Mouse (Mus musculus) erythroblast, embryonic 14.5 days (primary cell): ENCODE measurements around the gene Tymp. TPM values are rescaled to one million over a fixed set of nuclear protein-coding genes. Genes with fewer than 3 reads are reported as not detected.

Experiments
- H3K27me3 ChIP-seq: 2 replicates; pipeline ENCODE4 v1.6.1; 2012; ENCODE audit warnings: inconsistent platforms; ENCODE audit not compliant: control insufficient read depth
- H3K36me3 ChIP-seq: 2 replicates; pipeline ENCODE4 v1.6.1; 2012; ENCODE audit warnings: mild to moderate bottlenecking, inconsistent platforms; ENCODE audit not compliant: control insufficient read depth
- H3K4me1 ChIP-seq: 2 replicates; pipeline ENCODE4 v1.6.1; 2012; ENCODE audit warnings: inconsistent platforms; ENCODE audit not compliant: control insufficient read depth
- H3K4me3 ChIP-seq: replicated peaks from 2 replicates; pipeline ENCODE3; 2012; ENCODE audit warnings: moderate library complexity, mild to moderate bottlenecking, inconsistent platforms
- H3K9me3 ChIP-seq: 2 replicates; pipeline ENCODE4 v1.6.1; 2012; ENCODE audit warnings: low read length, inconsistent platforms, mixed read lengths; ENCODE audit not compliant: control insufficient read depth
- GATA1 ChIP-seq: IDR thresholded peaks from 2 replicates; pipeline ENCODE4 v1.6.1; 2012; ENCODE audit warnings: low read length, inconsistent platforms, mixed read lengths
- TAL1 ChIP-seq: IDR thresholded peaks from 3 replicates; pipeline ENCODE4 v1.6.1; 2012; ENCODE audit warnings: low read length, inconsistent platforms, mixed read lengths
- polyA plus RNA-seq: library from polyadenylated mRNA; stranded (reverse); fragments of >175 nt; gene quantifications from 2 replicates; pipeline ENCODE4 v1.2.3, GENCODE M21; 2012

The Tymp gene
- polyA plus RNA-seq, 1 experiment: 0.17 TPM

DNA sequence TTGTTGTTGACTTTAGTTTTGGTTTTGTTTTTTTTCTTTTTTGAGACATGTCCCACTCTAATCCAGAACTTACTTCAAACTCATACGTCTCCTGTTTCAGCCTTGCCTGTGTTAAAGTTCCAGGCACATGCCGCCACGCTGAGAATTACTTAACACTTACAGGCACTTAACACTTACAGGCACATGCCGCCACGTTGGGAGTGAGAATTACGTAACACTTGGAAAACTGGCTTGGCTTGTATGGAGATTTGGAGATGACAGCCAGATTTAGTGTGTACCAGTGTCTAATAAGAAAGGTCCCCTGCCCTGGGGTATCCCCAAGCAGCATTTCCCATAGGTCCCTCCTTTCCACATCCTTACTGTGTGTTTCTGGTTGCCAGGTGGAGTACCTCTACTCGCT, 13.8 kb downstream of the Tymp start:
- Histone ChIP-seq H3K9me3 (no peaks in the 10 kb centered on the region), H3K4me3 (no peak overlapping the region), H3K36me3 (peaks cover 99% of the 10 kb centered on the region), H3K4me1 (peaks cover 26% of the 10 kb centered on the region), H3K27me3 (no peaks in the 10 kb centered on the region)
- TF ChIP-seq GATA1 (no peak), TAL1 (no peak)

DNA sequence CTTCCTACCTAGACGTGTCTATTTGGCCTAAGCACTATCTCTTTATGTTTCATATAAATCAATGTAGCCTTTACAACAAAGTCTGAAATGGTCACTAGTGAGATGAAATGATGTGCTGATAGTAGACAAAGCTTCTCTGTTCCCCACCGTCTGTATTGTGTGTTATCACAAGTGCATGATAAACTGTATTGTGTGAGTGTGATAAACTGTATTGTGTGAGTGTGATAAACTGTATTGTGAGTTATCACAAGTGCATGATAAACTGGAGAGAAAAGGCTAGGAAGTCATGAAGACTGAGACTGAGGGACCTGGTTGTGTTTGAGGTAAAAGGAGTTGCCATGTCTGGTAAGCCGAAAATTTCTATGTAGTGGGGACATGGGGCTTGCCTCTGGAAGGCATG, 18.1 kb downstream of the Tymp start:
- H3K4me1 ChIP-seq: peaks cover 55% of the 10 kb centered on the region
- H3K27me3 ChIP-seq: no peaks in the 10 kb centered on the region
- TF ChIP-seq GATA1 (no peak), TAL1 (no peak)
- no peaks in the 10 kb centered on the region for H3K9me3 ChIP-seq
- no peak overlapping the region for H3K4me3 ChIP-seq
- peaks cover 77% of the 10 kb centered on the region for H3K36me3 ChIP-seq

DNA sequence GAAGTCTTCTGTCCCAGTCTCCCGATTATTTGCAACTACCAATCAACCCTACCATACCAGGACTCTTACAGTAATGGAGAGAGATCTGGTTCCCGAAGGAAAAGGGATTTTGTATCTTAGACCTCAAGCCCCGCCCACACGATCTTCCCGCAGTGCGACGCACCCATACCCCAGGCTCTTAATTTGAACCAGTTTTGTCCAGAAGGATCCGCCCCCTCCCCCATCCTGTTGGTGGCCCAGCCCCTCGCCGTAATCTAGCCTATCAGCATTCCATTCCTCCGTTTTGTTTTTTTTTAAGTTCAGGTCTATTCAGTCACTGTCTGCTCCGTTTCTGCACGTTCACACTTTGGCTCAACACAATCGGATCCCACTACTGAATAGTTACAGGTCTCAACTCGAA, 20.5 kb downstream of the Tymp start:
- Histone ChIP-seq H3K36me3 (peaks cover 77% of the 10 kb centered on the region), H3K27me3 (no peaks in the 10 kb centered on the region), H3K4me3 (peak overlapping the region; percentile 97), H3K9me3 (no peaks in the 10 kb centered on the region), H3K4me1 (peaks cover 59% of the 10 kb centered on the region)
- TF ChIP-seq GATA1 (0 out of 2 replicates have a peak, but pooled peaks have one; percentile 12), TAL1 (no peak)

GRCm38 (mm10) chr15:89355241-89356187, 21.3 kb downstream of the Tymp start, which contains the start of the genes Lmf2 and Ncaph2:
Gene Lmf2 (minus strand): TSS chr15:89355659.
Gene Ncaph2 (plus strand): TSS chr15:89355719.
- Histone ChIP-seq H3K27me3 (no peaks in the 10 kb centered on the region), H3K36me3 (peaks cover 77% of the 10 kb centered on the region), H3K4me1 (peaks cover 56% of the 10 kb centered on the region), H3K9me3 (no peaks in the 10 kb centered on the region), H3K4me3 (peak within 1 kb of the TSS; percentile 97)
- TF ChIP-seq GATA1: no peak
- TF ChIP-seq TAL1: no peak

DNA sequence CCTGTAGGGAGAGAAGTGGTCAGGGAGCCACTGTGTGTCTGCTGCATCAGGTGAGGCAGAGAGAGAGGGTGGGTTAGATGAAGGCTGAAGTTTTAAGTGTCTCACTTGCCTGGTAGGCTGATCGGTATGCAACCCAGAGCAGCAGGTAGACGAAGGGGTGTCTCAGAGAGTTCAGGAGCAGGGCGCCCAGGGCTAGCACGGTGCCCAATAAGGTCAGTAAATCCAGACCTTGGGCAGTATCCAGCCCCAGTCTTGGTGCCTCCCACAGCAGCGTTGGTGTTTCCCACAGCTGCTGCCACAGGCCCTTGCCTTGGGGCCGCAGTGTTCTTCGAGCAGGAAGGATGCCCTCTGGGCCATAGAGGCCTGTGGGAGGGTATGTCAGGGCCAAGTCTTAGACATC, 22.4 kb downstream of the Tymp start:
- H3K27me3 ChIP-seq: no peaks in the 10 kb centered on the region
- H3K36me3 ChIP-seq: peaks cover 74% of the 10 kb centered on the region
- H3K4me3 ChIP-seq: peak overlapping the region; percentile 97
- H3K4me1 ChIP-seq: peaks cover 48% of the 10 kb centered on the region
- no peak for TF ChIP-seq GATA1
- TF ChIP-seq TAL1: no peak
- no peaks in the 10 kb centered on the region for H3K9me3 ChIP-seq

DNA sequence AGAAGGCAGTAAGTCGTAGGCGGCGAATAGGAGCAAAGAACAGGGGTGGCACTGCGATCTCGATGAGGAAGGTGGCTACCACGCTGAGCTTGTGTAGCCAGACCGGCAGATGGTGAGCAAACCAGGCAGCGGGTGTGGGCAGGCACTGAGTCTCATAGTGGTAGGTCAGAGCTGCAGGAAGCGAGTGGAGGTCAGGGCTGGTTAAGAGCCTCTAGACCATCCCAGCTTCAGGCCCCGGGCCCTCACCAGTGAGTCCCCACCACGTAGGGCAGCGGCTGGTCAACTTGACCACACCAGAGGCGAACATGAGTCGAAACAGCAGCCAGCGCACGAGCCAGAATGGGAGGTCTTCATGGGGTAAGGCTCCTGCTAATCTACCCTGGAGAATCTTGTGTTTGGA, 23.0 kb downstream of the Tymp start:
- TF ChIP-seq GATA1: no peak
- TF ChIP-seq TAL1: no peak
- peaks cover 68% of the 10 kb centered on the region for H3K36me3 ChIP-seq

GRCm38 (mm10) chr15:89352795-89353194, 24.0 kb downstream of the Tymp start:
- no peaks in the 10 kb centered on the region for H3K9me3 ChIP-seq
- H3K36me3 ChIP-seq: peaks cover 58% of the 10 kb centered on the region
- no peak overlapping the region for H3K4me3 ChIP-seq
- TF ChIP-seq GATA1 (no peak), TAL1 (no peak)
- H3K27me3 ChIP-seq: no peaks in the 10 kb centered on the region
- H3K4me1 ChIP-seq: peaks cover 33% of the 10 kb centered on the region

More for the DNA sequence above, 23.0 kb downstream of the Tymp start:
- peaks cover 43% of the 10 kb centered on the region for H3K4me1 ChIP-seq
- H3K4me3 ChIP-seq: peak overlapping the region; percentile 97
- no peaks in the 10 kb centered on the region for H3K9me3 ChIP-seq
- H3K27me3 ChIP-seq: no peaks in the 10 kb centered on the region

DNA sequence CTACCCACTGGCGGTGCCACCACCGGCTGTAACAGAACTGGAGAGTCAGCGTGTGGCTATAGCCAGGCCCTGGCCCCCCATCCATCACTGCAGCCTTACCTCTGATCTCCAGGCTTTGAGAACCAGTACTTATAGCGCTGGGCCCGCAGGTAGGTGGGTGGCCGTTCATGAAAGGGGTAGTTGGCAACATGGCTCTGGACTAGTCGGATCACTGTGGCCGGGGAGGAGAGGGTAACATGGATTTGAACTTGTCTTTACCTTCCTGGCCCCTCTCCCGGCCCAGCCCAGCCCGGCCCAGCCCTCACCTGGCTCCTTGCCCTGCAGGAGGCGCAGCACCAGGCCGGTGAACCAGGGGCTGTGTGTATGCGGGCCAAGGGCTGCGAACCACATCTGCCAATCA, 24.8 kb downstream of the Tymp start:
- no peaks in the 10 kb centered on the region for H3K27me3 ChIP-seq
- no peak for TF ChIP-seq TAL1
- TF ChIP-seq GATA1: no peak
- no peaks in the 10 kb centered on the region for H3K9me3 ChIP-seq
- no peak overlapping the region for H3K4me3 ChIP-seq
- H3K36me3 ChIP-seq: peaks cover 51% of the 10 kb centered on the region
- peaks cover 27% of the 10 kb centered on the region for H3K4me1 ChIP-seq

DNA sequence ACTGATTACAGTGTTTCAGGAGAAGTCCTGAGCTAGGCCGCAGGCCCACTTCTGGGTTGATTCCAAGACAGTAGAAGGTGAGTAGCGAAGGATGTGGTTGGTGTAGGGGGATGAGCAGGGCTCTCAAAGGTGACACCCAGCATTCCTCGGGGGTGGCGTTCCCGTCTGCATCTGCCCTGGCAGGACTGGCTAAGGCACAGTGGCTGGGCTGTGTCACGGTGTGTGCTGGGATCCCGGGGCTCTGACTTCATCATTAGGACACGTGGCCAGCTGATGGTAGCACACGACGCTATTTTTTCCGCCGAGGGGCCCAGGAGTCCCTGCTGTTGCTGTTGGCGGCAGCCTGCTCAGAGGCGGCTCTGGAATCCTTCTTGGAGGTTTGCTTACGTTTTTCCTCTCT, 25.5 kb downstream of the Tymp start:
- Histone ChIP-seq H3K4me1 (peaks cover 21% of the 10 kb centered on the region), H3K36me3 (peaks cover 50% of the 10 kb centered on the region), H3K4me3 (no peak overlapping the region), H3K9me3 (no peaks in the 10 kb centered on the region), H3K27me3 (no peaks in the 10 kb centered on the region)
- no peak for TF ChIP-seq TAL1
- TF ChIP-seq GATA1: no peak
